Mouse (Mus musculus) heart, postnatal 0 days (tissue): Measurements from ENCODE around the gene Dock1.

Experiments
- CTCF ChIP-seq: IDR thresholded peaks from 2 replicates; pipeline ENCODE4 v1.5.1; 2016; ENCODE audit warnings: antibody characterized with exemption, control low read depth, low read depth
- EP300 ChIP-seq: IDR thresholded peaks from 2 replicates; pipeline ENCODE4 v1.6.1; 2016; ENCODE audit warnings: antibody characterized with exemption, low read depth

DNA sequence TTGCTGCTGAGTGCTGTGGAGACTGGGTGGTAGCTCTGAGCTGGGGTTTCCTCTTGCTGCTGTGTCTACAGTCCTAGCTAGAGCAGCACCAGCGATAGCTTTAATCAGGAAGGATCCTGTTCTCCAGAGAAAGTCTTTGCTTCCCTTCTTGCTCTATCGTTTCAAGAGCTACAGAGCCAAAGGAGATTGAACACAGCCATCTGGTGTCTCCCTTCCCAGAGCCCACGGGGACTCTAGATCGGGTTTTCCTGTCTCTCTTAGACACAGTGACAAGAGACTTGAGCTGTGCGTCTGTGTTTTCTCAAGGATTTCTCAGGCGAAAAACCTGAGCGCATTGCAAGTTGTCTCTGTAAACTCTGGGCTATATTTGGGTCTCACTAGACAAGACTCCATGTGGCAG lies 413.6 kb downstream of the Dock1 start:
- no peak for TF ChIP-seq CTCF
- no peak for TF ChIP-seq EP300
